11 mouse cellular contexts compared by ENCODE assay signal in genomic region chr6:72676376-72676775, GRCm38 (mm10). TPM values are rescaled to one million over a fixed set of nuclear protein-coding genes. Genes with fewer than 3 reads are reported as not detected.
DNase-seq lines count a peak whose midpoint lies in the region; ATAC-seq and TF ChIP-seq lines count a peak whose summit lies in the region.
"Had no signal": no experiment of that assay in that cellular context is flagged by ENCODE, and none has a peak within 500 bp of the region (broad histone marks: within the 10 kb centered on the region; RNA-seq: fewer than 3 reads in every experiment).

No protein-coding gene starts in this region.

- TF ChIP-seq POLR2A in brain, embryonic 14.5 days (IDR thresholded peaks at IDR 0.05; ENCODE audit: borderline replicate concordance, extremely low read depth, insufficient read depth, insufficient read length, poor library complexity, severe bottlenecking), result no peak

- H3K4me2 ChIP-seq in heart, embryonic 13.5 days, result peak overlapping the region; percentile 59
- H3K4me2 ChIP-seq in lung, embryonic 16.5 days (ENCODE audit: low read depth, low read length), result peak overlapping the region; percentile 56
- peak overlapping the region; percentile 66 for H3K4me2 ChIP-seq in limb, embryonic 13.5 days (replicated peaks)

- 50% methylated on average over 2 of the region's 2 CpGs for WGBS in heart, embryonic 13.5 days
- whole genome bisulfite sequencing in lung, embryonic 16.5 days, result 21% methylated on average over 2 of the region's 2 CpGs
- WGBS in limb, embryonic 13.5 days, result 49% methylated on average over 2 of the region's 2 CpGs

- H3K27me3 ChIP-seq in heart, embryonic 13.5 days (replicated peaks), result peaks cover 7% of the 10 kb centered on the region; the same call in 1 of the 2 replicates
- no peaks in the 10 kb centered on the region for H3K27me3 ChIP-seq in lung, embryonic 16.5 days (ENCODE audit: control insufficient read depth, insufficient read depth, low read depth, low read length)
- H3K27me3 ChIP-seq in limb, embryonic 13.5 days, result no peaks in the 10 kb centered on the region
- H3K27me3 ChIP-seq: forebrain, embryonic 15.5 days; hindbrain, embryonic 15.5 days; Patski had no signal

- DNase-seq in heart, adult 9 months (ENCODE audit: low spot score in 2 of 2), result no peak
- no peak for DNase-seq in lung, postnatal 10 days
- DNase-seq in brain, embryonic 14.5 days (ENCODE audit: low read depth), result peak; percentile 50
- DNase-seq in right cerebral cortex, postnatal 25 days, result no peak
- no peak for DNase-seq in embryo, embryonic 10 days (ENCODE audit: low spot score)

- no peak overlapping the region for H3K9ac ChIP-seq in heart, embryonic 13.5 days
- no peak overlapping the region; the same call in 1 of the 2 replicates for H3K9ac ChIP-seq in lung, embryonic 16.5 days (ENCODE audit: low read length)
- H3K9ac ChIP-seq in limb, embryonic 13.5 days, result 0 out of 2 replicates have a peak overlapping the region, but pooled peaks have one; percentile 59
- H3K9ac ChIP-seq: forebrain, embryonic 15.5 days; hindbrain, embryonic 15.5 days had no signal

- no peak overlapping the region for H3K4me3 ChIP-seq in heart, embryonic 13.5 days
- H3K4me3 ChIP-seq in lung, embryonic 16.5 days (ENCODE audit: low read length), result no peak overlapping the region; the same call in 1 of the 2 replicates
- peak overlapping the region; percentile 40 for H3K4me3 ChIP-seq in limb, embryonic 13.5 days
- H3K4me3 ChIP-seq: forebrain, embryonic 15.5 days had no signal

- H3K27ac ChIP-seq in heart, embryonic 13.5 days (replicated peaks), result peak overlapping the region; percentile 77
- peak overlapping the region; percentile 98 for H3K27ac ChIP-seq in lung, embryonic 16.5 days (ENCODE audit: low read length)
- H3K27ac ChIP-seq in limb, embryonic 13.5 days, result peak overlapping the region; percentile 96
- H3K27ac ChIP-seq: forebrain, embryonic 15.5 days had no signal

- peaks cover 71% of the 10 kb centered on the region for H3K4me1 ChIP-seq in heart, embryonic 13.5 days
- peaks cover 44% of the 10 kb centered on the region for H3K4me1 ChIP-seq in lung, embryonic 16.5 days (replicated peaks; ENCODE audit: control insufficient read depth, insufficient read depth, low read length)
- H3K4me1 ChIP-seq in limb, embryonic 13.5 days, result peaks cover 86% of the 10 kb centered on the region

- no peak for ATAC-seq in heart, embryonic 13.5 days (ENCODE audit: extremely low read depth, insufficient number of reproducible peaks, low FRiP score, low TSS enrichment)
- ATAC-seq in lung, embryonic 16.5 days (ENCODE audit: low read depth), result peak; percentile 10; the same call in 1 of the 2 replicates
- ATAC-seq in limb, embryonic 13.5 days (ENCODE audit: low FRiP score, low read depth), result no peak
- ATAC-seq: forebrain, embryonic 15.5 days; Patski had no signal

- no peaks in the 10 kb centered on the region for H3K36me3 ChIP-seq in heart, embryonic 13.5 days
- H3K36me3 ChIP-seq in lung, embryonic 16.5 days (ENCODE audit: control insufficient read depth, insufficient read depth, low read length), result no peaks in the 10 kb centered on the region
- no peaks in the 10 kb centered on the region for H3K36me3 ChIP-seq in limb, embryonic 13.5 days
- H3K36me3 ChIP-seq: forebrain, embryonic 15.5 days; hindbrain, embryonic 15.5 days had no signal

- no peaks in the 10 kb centered on the region for H3K9me3 ChIP-seq in heart, embryonic 13.5 days
- H3K9me3 ChIP-seq in lung, embryonic 16.5 days (ENCODE audit: control insufficient read depth, low read length), result no peaks in the 10 kb centered on the region
- H3K9me3 ChIP-seq in limb, embryonic 13.5 days, result no peaks in the 10 kb centered on the region
- H3K9me3 ChIP-seq: forebrain, embryonic 15.5 days; hindbrain, embryonic 15.5 days had no signal

- TF ChIP-seq CTCF in brain, embryonic 14.5 days (IDR thresholded peaks at IDR 0.05; ENCODE audit: borderline replicate concordance, extremely low read depth, insufficient read depth, insufficient read length), result peak; percentile 18; the same call in 1 of the 2 replicates

RNA-seq across cellular contexts. Expression of gene Tgoln1, which starts 59.6 kb away (rescaled TPM):
- polyA plus RNA-seq in heart, embryonic 13.5 days (2015; fragmentation: Nextera tagmentation; extraction: Ambion mirVana), result 21.5 and 24.0 TPM in 2 replicates
- polyA plus RNA-seq in lung, embryonic 16.5 days (2015; fragmentation: Nextera tagmentation; extraction: Ambion mirVana), result 45.6 and 46.8 TPM in 2 replicates
- polyA plus RNA-seq in brain, embryonic 14.5 days (2012; rRNA removed), result 26.0 and 29.5 TPM in 2 replicates
- polyA plus RNA-seq in limb, embryonic 13.5 days (2015; fragmentation: Nextera tagmentation; extraction: Ambion mirVana), result 22.0 and 23.0 TPM in 2 replicates
